Mouse (Mus musculus): Measurements from ENCODE around the gene Exosc3. TPM values are rescaled to one million over a fixed set of nuclear protein-coding genes. Genes with fewer than 3 reads are reported as not detected.

Gene Exosc3
- total and polyA plus RNA-seq, 3 experiments, result 165 to 255 (median 213) TPM

DNA sequence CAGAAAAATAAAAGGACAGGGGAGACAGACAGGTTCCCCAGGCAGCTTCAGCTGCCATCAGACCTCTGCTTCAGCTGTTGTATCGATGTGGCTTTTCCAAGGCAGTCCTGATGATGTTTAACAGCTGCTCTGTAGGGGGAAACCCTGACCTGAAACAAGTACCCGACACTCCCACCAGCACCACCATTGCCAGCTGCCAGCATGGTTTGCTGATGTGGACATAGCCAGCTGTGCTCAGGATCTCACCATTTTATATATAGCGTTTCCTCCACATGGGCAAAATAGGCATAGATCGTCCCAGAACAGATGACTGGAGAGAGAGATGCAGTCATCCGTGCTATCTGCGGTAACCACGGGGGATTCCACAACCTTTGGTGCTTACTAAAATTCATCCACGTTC lies 66.8 kb downstream of the Exosc3 start (continued):
- peak; percentile 52; the same call in 1 of the 2 replicates for TF ChIP-seq MEF2A (IDR thresholded peaks at IDR 0.05; ENCODE audit: borderline replicate concordance, low read depth, low read length)
- no peak for TF ChIP-seq CHD1 (IDR thresholded peaks at IDR 0.05; ENCODE audit: low read depth, low read length)
- peak; percentile 25; the same call in 1 of the 2 replicates for TF ChIP-seq SIN3A (IDR thresholded peaks at IDR 0.05; ENCODE audit: low read length)
- TF ChIP-seq JUN (IDR thresholded peaks at IDR 0.05; ENCODE audit: insufficient read depth, low read depth, low read length), result no peak
- peak; percentile 29 for TF ChIP-seq EP300 (IDR thresholded peaks at IDR 0.05; ENCODE audit: low read length)
- TF ChIP-seq RAD21 (IDR thresholded peaks at IDR 0.05; ENCODE audit: low read depth, low read length), result no peak
- no peak for TF ChIP-seq ZKSCAN1 (IDR thresholded peaks at IDR 0.05; ENCODE audit: borderline replicate concordance, low read depth, low read length)
- TF ChIP-seq MXI1 (IDR thresholded peaks at IDR 0.05; ENCODE audit: low read depth, low read length), result no peak
- peak; percentile 63; the same call in 1 of the 2 replicates for TF ChIP-seq TCF12 (IDR thresholded peaks at IDR 0.05; ENCODE audit: low read depth, low read length)
- no peak for TF ChIP-seq USF2 (conservative IDR thresholded peaks at IDR 0.05; ENCODE audit: low read depth, low read length)
- TF ChIP-seq KAT2A (IDR thresholded peaks at IDR 0.05; ENCODE audit: insufficient replicate concordance, low read length), result no peak
- TF ChIP-seq RCOR1 (conservative IDR thresholded peaks at IDR 0.05; ENCODE audit: low read depth, low read length), result no peak
- no peak for TF ChIP-seq PAX5 (IDR thresholded peaks at IDR 0.05; ENCODE audit: low read length)

DNA sequence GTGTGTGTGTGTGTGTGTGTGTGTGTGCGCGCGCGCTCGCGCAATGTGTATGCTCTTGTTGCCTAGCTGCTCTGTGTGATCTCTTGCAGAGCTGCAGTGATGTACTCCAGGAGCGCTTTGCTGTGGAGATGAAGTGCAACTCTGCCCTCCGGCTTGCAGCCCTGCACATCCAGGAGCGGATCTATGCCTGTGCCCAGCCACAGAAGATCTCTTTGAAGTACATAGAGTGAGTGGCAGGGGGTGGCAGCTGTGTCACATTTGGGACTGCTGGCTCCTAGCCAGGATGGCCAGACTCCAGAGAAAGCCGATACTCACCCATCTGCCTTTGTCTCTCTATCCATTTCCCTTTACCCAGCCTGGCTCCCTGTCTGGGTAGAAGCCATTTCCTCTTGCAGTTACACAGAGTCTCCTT lies 71.5 kb downstream of the Exosc3 start:
- dilution Hi-C loops (cut with MboI; ENCODE audit: extremely low pct_ligation_motif_present, extremely low pct_unique_long_range_greater_than_20kb, low sequenced_read_pairs), result no loop called here
- peaks cover 2 to 13% of the 10 kb centered on the region in 2 experiments; a peak in 2 of 4 replicates for H3K4me1 ChIP-seq (ENCODE audit: control insufficient read depth in 1 of 2, insufficient read depth in 2 of 2)
- no peaks in the 10 kb centered on the region for H3K79me2 ChIP-seq (replicated peaks; ENCODE audit: control insufficient read depth, extremely low read depth, insufficient read depth, poor library complexity, severe bottlenecking)

More for the DNA sequence above, 71.5 kb downstream of the Exosc3 start:
- DNase-seq (ENCODE audit: extremely low read depth), result no peak
- H3K9me3 ChIP-seq (replicated peaks; ENCODE audit: low read length), result no peaks in the 10 kb centered on the region
- in situ Hi-C loops (cut with MboI; ENCODE audit: low pct_ligation_motif_present, low pct_unique_long_range_greater_than_20kb, low sequenced_read_pairs), result no loop called here
- no peak for TF ChIP-seq JUN (IDR thresholded peaks at IDR 0.05; ENCODE audit: insufficient read depth, low read depth, low read length)
- TF ChIP-seq MAZ (IDR thresholded peaks at IDR 0.05; ENCODE audit: low read depth, low read length), result no peak
- no peak for TF ChIP-seq POLR2AphosphoS2 (IDR thresholded peaks at IDR 0.05; ENCODE audit: low read depth, low read length)
- TF ChIP-seq MAFK (IDR thresholded peaks at IDR 0.05; ENCODE audit: insufficient replicate concordance, low read length), result no peak
- no peak for TF ChIP-seq RCOR1 (conservative IDR thresholded peaks at IDR 0.05; ENCODE audit: low read depth, low read length)
- no peak for TF ChIP-seq ELF1 (IDR thresholded peaks at IDR 0.05; ENCODE audit: low read depth, low read length)
- TF ChIP-seq JUND (conservative IDR thresholded peaks at IDR 0.05; ENCODE audit: low read depth, low read length), result no peak
- no peak for TF ChIP-seq HCFC1 (IDR thresholded peaks at IDR 0.05; ENCODE audit: low read depth, low read length)
- TF ChIP-seq BHLHE40 (IDR thresholded peaks at IDR 0.05; ENCODE audit: low read depth, low read length), result no peak
- no peak for TF ChIP-seq MAX (IDR thresholded peaks at IDR 0.05; ENCODE audit: low read length)
- no peak for TF ChIP-seq CTCF (conservative IDR thresholded peaks at IDR 0.05 in 1 of 2, IDR thresholded peaks at IDR 0.05 in 1 of 2; ENCODE audit: low read depth in 2 of 2, low read length in 2 of 2)
- TF ChIP-seq ZMIZ1 (IDR thresholded peaks at IDR 0.05; ENCODE audit: low read depth, low read length), result no peak
- no peak for TF ChIP-seq ZNF384 (IDR thresholded peaks at IDR 0.05; ENCODE audit: low read depth, low read length)
- TF ChIP-seq TCF12 (IDR thresholded peaks at IDR 0.05; ENCODE audit: low read depth, low read length), result no peak
- no peak for TF ChIP-seq IRF4 (IDR thresholded peaks at IDR 0.05; ENCODE audit: low read depth, low read length)
- TF ChIP-seq MEF2A (IDR thresholded peaks at IDR 0.05; ENCODE audit: borderline replicate concordance, low read depth, low read length), result no peak
- TF ChIP-seq SIN3A (IDR thresholded peaks at IDR 0.05; ENCODE audit: low read length), result no peak
- no peak overlapping the region for H3K4me3 ChIP-seq (replicated peaks in 1 of 3; ENCODE audit: low read depth in 2 of 3, low read length in 2 of 3, poor library complexity in 1 of 3)
- H3K27me3 ChIP-seq (replicated peaks), result peaks cover 4% of the 10 kb centered on the region
- H3K36me3 ChIP-seq (replicated peaks in 1 of 2; ENCODE audit: control insufficient read depth in 1 of 2, insufficient read depth in 1 of 2, low read length in 1 of 2), result no peaks in the 10 kb centered on the region
- no peak overlapping the region for H3K27ac ChIP-seq (ENCODE audit: insufficient read depth, low read depth)
- no peak overlapping the region for H3K9ac ChIP-seq (ENCODE audit: insufficient read depth, low read depth)
- H3K4me2 ChIP-seq (ENCODE audit: insufficient read depth, low read depth, poor library complexity, severe bottlenecking), result no peak overlapping the region
